Mouse (Mus musculus) effector memory CD4-positive, alpha-beta T cell, adult 5 months (primary cell): ENCODE measurements around the gene Gm11099. TPM values are rescaled to one million over a fixed set of nuclear protein-coding genes. Genes with fewer than 3 reads are reported as not detected.

Experiments
- polyA plus RNA-seq: library from polyadenylated mRNA; unstranded; fragments of 100-300 nt; shearing (Covaris generic); gene quantifications from one replicate; pipeline ENCODE4 v1.2.1, GENCODE M21; 2017

Gene Gm11099
- polyA plus RNA-seq, result not detected

GRCm38 (mm10) chr2:58859134-58859533 is at the start of gene Gm11099:
TSS of gene Gm11099 (plus strand) at chr2:58859434.

